Mouse (Mus musculus): ENCODE measurements at regions not wholly inside any gene's neighbourhood (a gene's known extent, or its start where the extent isn't known, plus 50 kb on each side); places are given as distances from the start of the nearest gene placed in this dataset.

GRCm38 (mm10) chr9:52294699-52295098 lies 126.3 kb upstream of the Zc3h12c start:
- peak; percentile 25 to 41 for DNase-seq

GRCm38 (mm10) chr9:52289069-52289468 lies 120.7 kb upstream of the Zc3h12c start:
- DNase-seq: no peak

- no peak for DNase-seq
Measured at GRCm38 (mm10) chr9:52287761-52288275, 119.4 kb upstream of the Zc3h12c start.

GRCm38 (mm10) chr9:52287246-52287651 lies 118.9 kb upstream of the Zc3h12c start:
- peak; percentile 74 to 76 for DNase-seq

GRCm38 (mm10) chr9:52286104-52286503 lies 117.7 kb upstream of the Zc3h12c start:
- peak in 1 of 2 experiments; percentile 22 for DNase-seq

- no peak for DNase-seq
Measured at GRCm38 (mm10) chr9:52283558-52283957, 115.2 kb upstream of the Zc3h12c start.

- DNase-seq: no peak
Measured at GRCm38 (mm10) chr9:52280995-52281394, 112.6 kb upstream of the Zc3h12c start.

- no peak for DNase-seq
Measured at GRCm38 (mm10) chr9:52280556-52280955, 112.2 kb upstream of the Zc3h12c start.

- no peak for DNase-seq
Measured at GRCm38 (mm10) chr9:52278701-52279023, 110.3 kb upstream of the Zc3h12c start.

- peak in 1 of 2 experiments; percentile 12 for DNase-seq
Measured at GRCm38 (mm10) chr9:52277954-52278700, 109.8 kb upstream of the Zc3h12c start.

GRCm38 (mm10) chr9:52273994-52274393 lies 105.6 kb upstream of the Zc3h12c start:
- no peak for DNase-seq

- DNase-seq: no peak
Measured at GRCm38 (mm10) chr9:52272668-52273067, 104.3 kb upstream of the Zc3h12c start.

- no peak for DNase-seq
Measured at GRCm38 (mm10) chr9:52271345-52272116, 103.2 kb upstream of the Zc3h12c start.

GRCm38 (mm10) chr9:52261538-52261937 lies 93.2 kb upstream of the Zc3h12c start:
- DNase-seq: no peak

GRCm38 (mm10) chr9:52259459-52259858 lies 91.1 kb upstream of the Zc3h12c start:
- DNase-seq: no peak

- DNase-seq: no peak
Measured at GRCm38 (mm10) chr9:52255692-52256091, 87.3 kb upstream of the Zc3h12c start.

GRCm38 (mm10) chr9:52254475-52254874 lies 86.1 kb upstream of the Zc3h12c start:
- DNase-seq: no peak

- no peak for DNase-seq
Measured at GRCm38 (mm10) chr9:52251455-52251854, 83.1 kb upstream of the Zc3h12c start.

GRCm38 (mm10) chr9:52246712-52247111 lies 78.3 kb upstream of the Zc3h12c start:
- DNase-seq: no peak

- no peak for DNase-seq
Measured at GRCm38 (mm10) chr9:52244081-52244480, 75.7 kb upstream of the Zc3h12c start.

GRCm38 (mm10) chr9:52243032-52243431 lies 74.7 kb upstream of the Zc3h12c start:
- no peak for DNase-seq

GRCm38 (mm10) chr9:52241577-52241976 lies 73.2 kb upstream of the Zc3h12c start:
- DNase-seq: no peak

GRCm38 (mm10) chr9:52240585-52241320 lies 72.4 kb upstream of the Zc3h12c start:
- DNase-seq: no peak

Data from kidney, postnatal 4 days (tissue).